Mouse (Mus musculus) hindbrain, embryonic 10.5 days (tissue): Measurements from ENCODE around the gene Inhbc. TPM values are rescaled to one million over a fixed set of nuclear protein-coding genes. Genes with fewer than 3 reads are reported as not detected.

Source experiments
- DNase-seq: peaks from one replicate; pipeline ENCODE4 v3.0.0-alpha.2; 2017; ENCODE audit warnings: low spot score
- H3K27ac ChIP-seq: fragments of 300-500 bp; sonication (generic); 2 replicates; pipeline ENCODE4 v1.5.1; 2016; ENCODE audit warnings: mild to moderate bottlenecking, moderate library complexity
- H3K27me3 ChIP-seq: fragments of 300-500 bp; sonication (generic); 2 replicates; pipeline ENCODE4 v1.6.1; 2016; ENCODE audit warnings: mild to moderate bottlenecking; ENCODE audit not compliant: poor library complexity, insufficient read depth, severe bottlenecking
- H3K36me3 ChIP-seq: fragments of 300-500 bp; sonication (generic); 2 replicates; pipeline ENCODE4 v1.6.1; 2016; ENCODE audit warnings: mild to moderate bottlenecking, moderate library complexity
- H3K4me1 ChIP-seq: fragments of 300-500 bp; sonication (generic); replicated peaks from 2 replicates; pipeline ENCODE4 v1.6.1; 2016; ENCODE audit warnings: mild to moderate bottlenecking
- H3K4me3 ChIP-seq: fragments of 300-500 bp; sonication (generic); 2 replicates; pipeline ENCODE4 v1.5.1; 2016; ENCODE audit warnings: mild to moderate bottlenecking, moderate library complexity
- H3K9me3 ChIP-seq: fragments of 300-500 bp; sonication (generic); 2 replicates; pipeline ENCODE4 v1.6.1; 2016; ENCODE audit warnings: mild to moderate bottlenecking, moderate library complexity
- WGBS: fragments of 180-500 bp; shearing (Covaris S2); methylation state at CpG from one replicate; pipeline ENCODE4 v1.1.7; 2016; 5-methylcytosine and 5-hydroxymethylcytosine counted together
- polyA plus RNA-seq: library from polyadenylated mRNA; unstranded; fragments of >200 nt; fragmentation: Nextera tagmentation; extraction: Ambion mirVana; gene quantifications from 2 replicates; pipeline ENCODE4 v1.2.1, GENCODE M21; 2016

Gene Inhbc
- polyA plus RNA-seq = 0.13 TPM in 1 of 2 replicates, not detected in the other

- Histone ChIP-seq H3K27me3 (no peaks in the 10 kb centered on the region), H3K36me3 (no peaks in the 10 kb centered on the region), H3K4me3 (no peak within 1 kb of the TSS), H3K4me1 (peaks cover 27% of the 10 kb centered on the region), H3K9me3 (no peaks in the 10 kb centered on the region), H3K27ac (no peak within 1 kb of the TSS)
- WGBS = 73% methylated on average over 22 of the region's 22 CpGs
- DNase-seq = no peak
These were observed at the start of gene Inhbc for GRCm38 (mm10) chr10:127369834-127370820. Gene Inhbc, minus strand, starts transcription at chr10:127370431.

- DNase-seq = no peak
- Histone ChIP-seq H3K9me3 (no peaks in the 10 kb centered on the region), H3K4me3 (no peak overlapping the region), H3K27ac (no peak overlapping the region), H3K4me1 (peaks cover 12% of the 10 kb centered on the region), H3K27me3 (no peaks in the 10 kb centered on the region), H3K36me3 (peaks cover 5% of the 10 kb centered on the region; the same call in 1 of the 2 replicates)
- WGBS = 69% methylated on average over 3 of the region's 3 CpGs
These were observed 43.9 kb upstream of the Inhbc start for GRCm38 (mm10) chr10:127414141-127414540.

GRCm38 (mm10) chr10:127413585-127413984 lies 43.4 kb upstream of the Inhbc start:
- no peak overlapping the region for H3K27ac ChIP-seq
- no peaks in the 10 kb centered on the region for H3K9me3 ChIP-seq
- peaks cover 12% of the 10 kb centered on the region for H3K4me1 ChIP-seq
- H3K4me3 ChIP-seq = no peak overlapping the region
- H3K27me3 ChIP-seq = no peaks in the 10 kb centered on the region
- 88% methylated on average over 1 of the region's 1 CpGs for WGBS
- peaks cover 5% of the 10 kb centered on the region; the same call in 1 of the 2 replicates for H3K36me3 ChIP-seq
- no peak for DNase-seq

GRCm38 (mm10) chr10:127412776-127413175 lies 42.5 kb upstream of the Inhbc start:
- peaks cover 5% of the 10 kb centered on the region; the same call in 1 of the 2 replicates for H3K36me3 ChIP-seq
- no peak for DNase-seq
- no peaks in the 10 kb centered on the region for H3K27me3 ChIP-seq
- H3K4me1 ChIP-seq = peaks cover 12% of the 10 kb centered on the region
- 85% methylated on average over 2 of the region's 2 CpGs for WGBS
- H3K27ac ChIP-seq = no peak overlapping the region
- no peak overlapping the region for H3K4me3 ChIP-seq
- H3K9me3 ChIP-seq = no peaks in the 10 kb centered on the region

- peak overlapping the region; percentile 0; the same call in 1 of the 2 replicates for H3K27ac ChIP-seq
- WGBS = 28% methylated on average over 5 of the region's 5 CpGs
These were observed 41.9 kb upstream of the Inhbc start for GRCm38 (mm10) chr10:127412101-127412500.

GRCm38 (mm10) chr10:127407391-127407790 lies 37.2 kb upstream of the Inhbc start:
- Histone ChIP-seq H3K4me3 (no peak overlapping the region), H3K9me3 (no peaks in the 10 kb centered on the region), H3K27ac (no peak overlapping the region), H3K36me3 (0 out of 2 replicates have a peak, but pooled peaks cover 5% of the 10 kb centered on the region), H3K4me1 (peaks cover 8% of the 10 kb centered on the region), H3K27me3 (no peaks in the 10 kb centered on the region)
- WGBS = 69% methylated on average over 4 of the region's 4 CpGs
- no peak for DNase-seq

More at GRCm38 (mm10) chr10:127412101-127412500, 41.9 kb upstream of the Inhbc start:
- Histone ChIP-seq H3K27me3 (no peaks in the 10 kb centered on the region), H3K36me3 (peaks cover 5% of the 10 kb centered on the region; the same call in 1 of the 2 replicates), H3K9me3 (no peaks in the 10 kb centered on the region), H3K4me1 (peaks cover 12% of the 10 kb centered on the region), H3K4me3 (no peak overlapping the region)
- DNase-seq = no peak

GRCm38 (mm10) chr10:127404701-127405100 lies 34.5 kb upstream of the Inhbc start:
- Histone ChIP-seq H3K4me1 (no peaks in the 10 kb centered on the region), H3K27me3 (no peaks in the 10 kb centered on the region), H3K27ac (no peak overlapping the region), H3K36me3 (peaks cover 32% of the 10 kb centered on the region), H3K4me3 (no peak overlapping the region), H3K9me3 (no peaks in the 10 kb centered on the region)
- no peak for DNase-seq
- WGBS = 92% methylated on average over 3 of the region's 3 CpGs

GRCm38 (mm10) chr10:127391774-127392173 lies 21.5 kb upstream of the Inhbc start:
- 79% methylated on average over 6 of the region's 6 CpGs for WGBS
- Histone ChIP-seq H3K27me3 (no peaks in the 10 kb centered on the region), H3K27ac (no peak overlapping the region), H3K4me3 (no peak overlapping the region), H3K36me3 (peaks cover 50% of the 10 kb centered on the region), H3K4me1 (no peaks in the 10 kb centered on the region), H3K9me3 (no peaks in the 10 kb centered on the region)
- DNase-seq = no peak

GRCm38 (mm10) chr10:127381743-127382134 lies 11.5 kb upstream of the Inhbc start:
- H3K27ac ChIP-seq = peak overlapping the region; percentile 95
- H3K27me3 ChIP-seq = no peaks in the 10 kb centered on the region
- WGBS = 67% methylated on average over 2 of the region's 2 CpGs
- DNase-seq = no peak
- peaks cover 18% of the 10 kb centered on the region for H3K4me1 ChIP-seq
- no peaks in the 10 kb centered on the region for H3K36me3 ChIP-seq
- no peaks in the 10 kb centered on the region for H3K9me3 ChIP-seq
- H3K4me3 ChIP-seq = peak overlapping the region; percentile 67

GRCm38 (mm10) chr10:127380767-127381742 lies 10.8 kb upstream of the Inhbc start:
- peak; percentile 75 for DNase-seq

GRCm38 (mm10) chr10:127380251-127380691 lies 10.0 kb upstream of the Inhbc start, which contains the start of gene R3hdm2:
Gene R3hdm2, plus strand, starts transcription at chr10:127380327.
- Histone ChIP-seq H3K27ac (peak within 1 kb of the TSS; percentile 95), H3K9me3 (0 out of 2 replicates have a peak, but pooled peaks cover 4% of the 10 kb centered on the region), H3K4me1 (peaks cover 18% of the 10 kb centered on the region), H3K4me3 (peak within 1 kb of the TSS; percentile 67), H3K36me3 (no peaks in the 10 kb centered on the region), H3K27me3 (no peaks in the 10 kb centered on the region)
- under 1% methylated on average over 44 of the region's 53 CpGs for WGBS
- DNase-seq = peak; percentile 96

More at GRCm38 (mm10) chr10:127380767-127381742, 10.8 kb upstream of the Inhbc start:
- H3K4me3 ChIP-seq = peak overlapping the region; percentile 67
- peaks cover 18% of the 10 kb centered on the region for H3K4me1 ChIP-seq
- 0 out of 2 replicates have a peak, but pooled peaks cover 2% of the 10 kb centered on the region for H3K9me3 ChIP-seq
- no peaks in the 10 kb centered on the region for H3K27me3 ChIP-seq
- WGBS = under 1% methylated on average over 76 of the region's 79 CpGs
- peak overlapping the region; percentile 95 for H3K27ac ChIP-seq
- no peaks in the 10 kb centered on the region for H3K36me3 ChIP-seq

- H3K4me1 ChIP-seq = peaks cover 18% of the 10 kb centered on the region
- peak overlapping the region; percentile 95 for H3K27ac ChIP-seq
- no peak for DNase-seq
- H3K4me3 ChIP-seq = peak overlapping the region; percentile 67
- 0 out of 2 replicates have a peak, but pooled peaks cover 4% of the 10 kb centered on the region for H3K9me3 ChIP-seq
- no peaks in the 10 kb centered on the region for H3K36me3 ChIP-seq
- 90% methylated on average over 8 of the region's 8 CpGs for WGBS
- no peaks in the 10 kb centered on the region for H3K27me3 ChIP-seq
These were observed 9.4 kb upstream of the Inhbc start for GRCm38 (mm10) chr10:127379654-127380053.
